Mouse (Mus musculus) adrenal gland, postnatal 36 days (tissue): Measurements from ENCODE around the gene Edem3. TPM values are rescaled to one million over a fixed set of nuclear protein-coding genes. Genes with fewer than 3 reads are reported as not detected.
A peak's percentile ranks its signal among the peaks of the same experiment; 100 is the strongest.
"Not testable (repeated sequence)": the region's sequence is repeated elsewhere in the genome, so short reads cannot be mapped to it uniquely, and the experiment has no call there.

ENCODE experiments used
- DNase-seq, 2 experiments: peaks; one replicate each; pipeline ENCODE4 v3.0.0; 2021; ENCODE audit warnings: mixed read lengths in 1 of 2
- total RNA-seq, 2 experiments: library from RNA; stranded (reverse); gene quantifications; 2 replicates each; pipeline ENCODE4 v1.2.3; 2021

Edem3 gene
- total RNA-seq, 2 experiments from 2014 or later = 120 to 146 TPM

GRCm38 (mm10) chr1:151749894-151750293, 5.3 kb upstream of the Edem3 start:
- peak in 1 of 2 experiments; percentile 49 for DNase-seq

GRCm38 (mm10) chr1:151752946-151753345, 2.2 kb upstream of the Edem3 start:
- DNase-seq = no peak

GRCm38 (mm10) chr1:151753374-151753929, 1.7 kb upstream of the Edem3 start:
- DNase-seq = no peak

- peak in 1 of 2 experiments; percentile 46 for DNase-seq
Observed at GRCm38 (mm10) chr1:151754028-151754489, 1.1 kb upstream of the Edem3 start.

GRCm38 (mm10) chr1:151755660-151756424, 671 bp downstream of the Edem3 start:
- DNase-seq = peak; percentile 46 to 47

- no peak for DNase-seq
Observed at GRCm38 (mm10) chr1:151756425-151756728, 1.2 kb downstream of the Edem3 start.

- DNase-seq = peak in 1 of 2 experiments; percentile 38
Observed at GRCm38 (mm10) chr1:151758301-151758700, 3.1 kb downstream of the Edem3 start.

GRCm38 (mm10) chr1:151758991-151759390, 3.8 kb downstream of the Edem3 start:
- no peak for DNase-seq

- no peak for DNase-seq
Observed at GRCm38 (mm10) chr1:151764236-151764635, 9.1 kb downstream of the Edem3 start.

GRCm38 (mm10) chr1:151766166-151766565, 11.0 kb downstream of the Edem3 start:
- DNase-seq = no peak

- DNase-seq = no peak
Observed at GRCm38 (mm10) chr1:151766976-151767654, 11.9 kb downstream of the Edem3 start.

- no peak for DNase-seq
Observed at GRCm38 (mm10) chr1:151769200-151769913, 14.2 kb downstream of the Edem3 start.

- no peak for DNase-seq
Observed at GRCm38 (mm10) chr1:151777616-151778015, 22.4 kb downstream of the Edem3 start.

- DNase-seq = no peak
Observed at GRCm38 (mm10) chr1:151778592-151778991, 23.4 kb downstream of the Edem3 start.

GRCm38 (mm10) chr1:151779306-151779705, 24.1 kb downstream of the Edem3 start:
- no peak for DNase-seq

- DNase-seq = no peak
Observed at GRCm38 (mm10) chr1:151781447-151781846, 26.3 kb downstream of the Edem3 start.

- DNase-seq = no peak
Observed at GRCm38 (mm10) chr1:151783403-151783802, 28.2 kb downstream of the Edem3 start.

- peak; percentile 22 to 45 for DNase-seq
Observed at GRCm38 (mm10) chr1:151786406-151786805, 31.2 kb downstream of the Edem3 start.

- DNase-seq = no peak
Observed at GRCm38 (mm10) chr1:151789136-151789535, 34.0 kb downstream of the Edem3 start.

- not testable (repeated sequence) for DNase-seq
Observed at GRCm38 (mm10) chr1:151792076-151792475, 36.9 kb downstream of the Edem3 start.

- DNase-seq = not testable (repeated sequence)
Observed at GRCm38 (mm10) chr1:151802795-151803194, 47.6 kb downstream of the Edem3 start.

- DNase-seq = no peak
Observed at GRCm38 (mm10) chr1:151807286-151807685, 52.1 kb downstream of the Edem3 start.
